Mouse (Mus musculus) cortical plate, adult 2 months (tissue): Measurements from ENCODE around the gene Gys1.

Experiments used
- CTCF ChIP-seq: fragments of 200-500 bp; IDR thresholded peaks from 2 replicates; pipeline ENCODE4 v1.5.1; 2011; ENCODE audit warnings: mild to moderate bottlenecking, control low read depth, low read length; ENCODE audit not compliant: insufficient read depth; ENCODE audit errors: extremely low read depth
- POLR2A ChIP-seq: fragments of 200-500 bp; IDR thresholded peaks from 2 replicates; pipeline ENCODE4 v1.6.1; 2011; ENCODE audit warnings: mild to moderate bottlenecking, low read length, control low read depth; ENCODE audit not compliant: insufficient read depth; ENCODE audit errors: extremely low read depth

DNA sequence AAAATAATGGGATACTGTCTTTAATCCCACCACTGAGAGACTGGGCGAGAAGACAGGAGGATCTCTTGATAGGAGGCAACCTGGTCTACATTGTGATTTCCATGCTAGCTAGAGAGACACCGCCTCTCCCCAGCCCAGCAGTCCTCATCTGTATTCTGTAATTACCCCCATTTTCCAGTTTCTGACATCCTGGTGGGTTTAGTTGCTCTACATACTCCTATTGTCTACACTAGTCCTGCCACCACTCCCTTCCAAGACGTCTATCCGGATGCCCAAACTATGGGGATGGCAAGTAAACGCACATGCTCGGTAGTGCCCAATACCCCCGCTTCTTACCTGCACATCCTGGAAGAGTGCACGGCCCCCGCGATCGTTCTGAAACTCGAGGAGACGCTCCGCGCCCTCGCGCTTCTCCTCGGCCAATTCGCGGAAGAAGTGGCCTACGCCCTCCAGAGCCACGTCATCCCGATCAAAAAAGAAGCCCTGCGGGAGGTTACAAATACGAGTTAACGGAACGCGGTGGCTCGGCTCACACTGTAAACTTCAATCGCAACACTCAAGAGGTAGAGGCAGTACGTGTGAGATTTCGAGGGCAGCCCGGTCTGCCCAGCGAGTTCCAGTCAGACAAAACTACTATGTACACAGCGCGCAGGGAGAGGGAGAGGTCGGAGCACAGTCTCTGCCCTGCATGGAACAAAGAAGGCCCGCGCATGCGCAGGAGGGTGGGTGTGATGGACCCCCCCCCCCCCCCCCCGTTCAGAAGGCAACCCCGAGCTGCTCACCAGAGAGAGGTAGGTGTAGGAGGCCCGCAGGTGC, 24.3 kb downstream of the Gys1 start:
- no peak for TF ChIP-seq CTCF
- TF ChIP-seq POLR2A = no peak; the same call in 1 of the 2 replicates
